Mouse (Mus musculus) testis, adult 2 months (tissue): Measurements from ENCODE around the gene Tex11. TPM values are rescaled to one million over a fixed set of nuclear protein-coding genes. Genes with fewer than 3 reads are reported as not detected.

ENCODE experiments used
- H3K27ac ChIP-seq: fragments of 200-500 bp; 2 replicates; pipeline ENCODE4 v1.5.1; 2012; ENCODE audit warnings: low read depth, low read length; ENCODE audit not compliant: control insufficient read depth, insufficient read depth
- H3K27me3 ChIP-seq: fragments of 200-500 bp; 2 replicates; pipeline ENCODE4 v1.6.1; 2012; ENCODE audit warnings: mild to moderate bottlenecking, low read length, moderate library complexity; ENCODE audit not compliant: control insufficient read depth, insufficient read depth
- H3K36me3 ChIP-seq: fragments of 200-500 bp; 2 replicates; pipeline ENCODE4 v1.6.1; 2012; ENCODE audit warnings: mild to moderate bottlenecking, low read length; ENCODE audit not compliant: control insufficient read depth, insufficient read depth
- H3K4me1 ChIP-seq: fragments of 200-500 bp; 2 replicates; pipeline ENCODE4 v1.6.1; 2012; ENCODE audit warnings: low read length; ENCODE audit not compliant: control insufficient read depth, insufficient read depth
- H3K4me3 ChIP-seq: fragments of 200-500 bp; 2 replicates; pipeline ENCODE4 v1.5.1; 2012; ENCODE audit warnings: low read depth, mild to moderate bottlenecking, low read length, moderate library complexity, mixed read lengths; ENCODE audit not compliant: control insufficient read depth
- CTCF ChIP-seq: fragments of 200-500 bp; IDR thresholded peaks from 2 replicates; pipeline ENCODE4 v1.5.1; 2012; ENCODE audit warnings: low read depth, mild to moderate bottlenecking, inconsistent platforms, low read length, moderate library complexity; ENCODE audit not compliant: control insufficient read depth, insufficient read depth, insufficient replicate concordance
- POLR2A ChIP-seq: fragments of 200-500 bp; IDR thresholded peaks from 2 replicates; pipeline ENCODE4 v1.6.1; 2012; ENCODE audit warnings: low read depth, mild to moderate bottlenecking, inconsistent platforms, low read length, moderate library complexity; ENCODE audit not compliant: control insufficient read depth
- polyA plus RNA-seq: library from polyadenylated mRNA; depleted of rRNA; stranded (reverse); fragments of >200 nt; gene quantifications from 2 replicates; pipeline ENCODE4 v1.2.3, GENCODE M21; 2012; rRNA removed

Tex11 gene
- polyA plus RNA-seq, 1 experiment: 2.0 TPM

DNA sequence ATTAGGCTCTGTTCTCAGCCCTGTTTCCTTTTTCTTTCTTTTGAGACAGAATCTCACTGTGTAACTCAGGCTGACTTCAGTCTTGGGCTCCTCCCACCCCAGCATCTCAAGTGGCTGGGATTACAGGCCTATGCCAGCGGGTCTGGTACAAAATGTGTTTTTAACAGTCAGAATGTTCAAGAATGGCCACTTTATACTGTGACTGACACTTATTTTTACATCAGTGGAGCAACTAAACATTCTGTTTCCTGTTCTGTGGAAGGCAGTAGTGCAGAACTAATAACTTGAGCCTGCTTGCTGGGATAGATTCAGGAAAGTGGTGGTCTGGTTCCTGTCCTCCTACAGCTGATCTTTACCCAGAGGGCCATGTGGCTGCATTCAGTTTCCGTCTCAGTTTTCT, 258.8 kb downstream of the Tex11 start:
- Histone ChIP-seq H3K4me1 (no peaks in the 10 kb centered on the region), H3K36me3 (no peaks in the 10 kb centered on the region), H3K27ac (no peak overlapping the region), H3K27me3 (no peaks in the 10 kb centered on the region), H3K4me3 (no peak overlapping the region)
- TF ChIP-seq CTCF: no peak
- TF ChIP-seq POLR2A: no peak

DNA sequence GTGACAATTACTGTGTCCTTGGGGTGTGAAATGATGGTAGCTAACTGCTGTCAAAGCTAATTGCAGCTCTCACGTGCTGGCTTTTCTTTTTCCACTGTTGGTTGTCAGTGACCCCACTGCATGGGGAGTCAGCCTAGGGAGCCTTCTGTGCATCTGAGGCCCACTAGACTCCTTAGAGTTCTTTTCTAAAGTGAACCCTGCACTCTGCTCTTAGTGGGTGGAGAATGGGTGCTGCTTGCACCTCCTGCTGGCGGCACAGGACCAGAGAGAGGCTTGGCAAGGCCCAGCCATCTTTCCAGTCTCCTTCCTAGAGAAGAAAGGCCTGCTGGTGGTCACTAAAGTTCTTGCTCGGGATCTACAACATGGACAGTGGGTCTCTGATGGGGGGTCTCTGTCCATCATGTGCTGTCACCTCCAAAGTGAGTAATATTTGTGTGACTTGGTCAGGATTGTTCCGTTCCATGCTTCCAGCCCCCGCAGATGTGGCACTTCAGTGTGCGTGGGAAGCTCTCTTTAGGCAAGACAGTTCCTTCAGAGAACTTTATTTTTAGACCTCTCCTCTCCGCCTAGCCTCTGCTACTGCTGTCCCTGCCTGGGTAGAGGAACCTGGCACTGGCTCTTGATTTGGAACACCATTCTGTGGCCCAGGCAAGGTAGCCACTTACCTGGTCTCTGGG, 261.5 kb downstream of the Tex11 start:
- Histone ChIP-seq H3K36me3 (no peaks in the 10 kb centered on the region), H3K27me3 (no peaks in the 10 kb centered on the region)

DNA sequence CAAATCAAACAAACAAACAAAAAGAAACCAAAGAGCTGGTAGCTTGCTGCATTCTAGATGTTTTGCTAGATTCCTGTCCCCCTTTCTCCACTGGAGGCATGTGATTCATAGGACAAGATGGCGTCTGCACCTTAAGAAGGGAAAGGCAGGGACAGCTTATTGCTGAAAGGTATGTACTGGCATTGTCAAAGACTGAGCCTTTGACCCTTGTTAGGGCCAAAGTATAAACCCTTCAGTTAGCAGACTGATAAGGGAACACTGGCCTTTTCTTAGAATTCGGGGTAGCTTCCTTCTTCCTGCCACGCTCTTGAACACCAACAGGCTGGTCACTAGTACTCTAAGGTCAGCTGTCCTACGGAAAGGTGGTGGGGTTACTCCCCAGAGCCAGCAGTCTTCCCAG, 262.1 kb downstream of the Tex11 start:
- Histone ChIP-seq H3K4me3 (no peak overlapping the region), H3K36me3 (no peaks in the 10 kb centered on the region), H3K4me1 (no peaks in the 10 kb centered on the region), H3K27me3 (no peaks in the 10 kb centered on the region), H3K27ac (no peak overlapping the region)
- no peak for TF ChIP-seq POLR2A
- no peak for TF ChIP-seq CTCF

More for the DNA sequence above, 261.5 kb downstream of the Tex11 start:
- no peaks in the 10 kb centered on the region for H3K4me1 ChIP-seq
- H3K27ac ChIP-seq: no peak overlapping the region
- H3K4me3 ChIP-seq: no peak overlapping the region
- TF ChIP-seq CTCF (no peak), POLR2A (no peak)

DNA sequence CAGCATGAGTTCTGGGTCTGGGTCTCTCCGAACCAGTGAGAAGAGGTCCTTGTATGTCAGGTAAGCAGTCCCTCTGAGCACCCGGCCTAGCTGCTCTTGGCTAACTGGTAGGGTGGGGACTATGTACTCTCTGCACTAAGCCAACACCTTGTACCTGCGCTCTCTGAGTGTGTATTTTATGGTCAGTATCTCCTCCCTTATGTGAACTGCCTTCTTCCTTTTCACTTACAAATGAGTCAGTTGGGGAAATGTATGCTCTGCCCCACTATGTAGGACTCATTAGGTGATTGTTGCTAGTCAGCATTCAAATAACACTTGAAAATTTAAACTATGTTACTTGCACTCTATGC, 262.8 kb downstream of the Tex11 start:
- Histone ChIP-seq H3K27me3 (no peaks in the 10 kb centered on the region), H3K36me3 (no peaks in the 10 kb centered on the region), H3K4me3 (no peak overlapping the region), H3K27ac (no peak overlapping the region), H3K4me1 (no peaks in the 10 kb centered on the region)
- TF ChIP-seq CTCF (no peak), POLR2A (no peak)

DNA sequence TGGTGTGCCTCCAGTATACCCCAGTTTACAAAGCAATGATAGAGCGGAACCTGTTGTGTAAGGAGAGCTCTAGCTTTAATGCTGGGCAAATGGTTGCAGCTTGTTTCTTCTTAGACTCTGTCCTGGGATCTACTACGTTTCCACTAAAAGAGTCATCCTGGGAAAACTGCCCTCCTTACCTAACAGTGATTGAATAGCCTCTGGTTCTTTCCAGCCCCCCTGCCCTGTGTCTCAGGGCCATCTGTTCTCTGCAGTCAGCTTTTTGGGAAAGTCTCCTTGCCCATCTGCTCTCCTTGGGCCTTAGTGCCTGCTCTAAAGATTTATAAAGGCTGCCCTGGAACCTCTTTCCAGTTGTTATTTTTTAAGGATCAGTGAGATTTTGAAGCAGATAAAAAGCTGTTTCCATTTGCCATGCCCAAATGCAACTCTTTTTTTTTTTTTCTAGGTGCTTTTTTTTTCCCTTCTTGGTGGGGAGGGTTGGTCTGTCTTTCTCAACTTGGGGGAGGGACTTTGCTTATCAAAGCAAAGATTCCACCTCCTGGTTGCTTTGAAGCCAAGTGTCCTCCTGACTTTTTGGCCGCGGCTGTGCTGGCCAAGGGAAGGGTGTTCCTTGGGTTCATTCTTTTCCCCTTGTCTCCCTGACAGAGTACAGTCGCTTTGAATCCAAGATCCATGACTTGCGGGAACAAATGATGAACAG, 263.3 kb downstream of the Tex11 start:
- H3K4me3 ChIP-seq: no peak overlapping the region
- no peak overlapping the region for H3K27ac ChIP-seq
- H3K27me3 ChIP-seq: no peaks in the 10 kb centered on the region
- TF ChIP-seq CTCF (no peak), POLR2A (no peak)
- no peaks in the 10 kb centered on the region for H3K4me1 ChIP-seq
- H3K36me3 ChIP-seq: no peaks in the 10 kb centered on the region

DNA sequence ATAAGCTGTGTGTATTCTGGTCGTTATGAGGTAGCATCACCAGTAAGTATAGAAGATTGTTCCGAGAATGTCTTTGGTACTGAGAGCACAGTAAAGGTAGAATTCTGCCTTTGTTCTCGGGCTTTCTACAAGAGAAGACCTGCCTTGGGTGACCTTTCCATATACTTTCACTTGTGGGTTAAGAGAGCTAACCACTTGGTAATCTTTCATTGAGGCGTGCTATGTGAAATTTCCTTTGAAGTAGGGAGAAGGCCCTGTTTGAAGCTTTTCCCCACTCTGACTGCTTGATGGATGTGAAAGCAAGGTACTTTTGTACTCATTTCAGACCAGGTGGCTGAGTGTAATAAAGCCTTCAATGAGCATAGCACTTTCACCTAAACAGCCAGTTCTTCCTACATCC, 270.1 kb downstream of the Tex11 start:
- H3K36me3 ChIP-seq: no peaks in the 10 kb centered on the region
- no peak overlapping the region for H3K27ac ChIP-seq
- no peak for TF ChIP-seq CTCF
- no peak for TF ChIP-seq POLR2A
- H3K4me1 ChIP-seq: no peaks in the 10 kb centered on the region
- no peak overlapping the region for H3K4me3 ChIP-seq
- no peaks in the 10 kb centered on the region for H3K27me3 ChIP-seq

Other genes with a start within 250 kb of the Tex11 start
- gene Slc7a3, start 26.4 kb upstream of the Tex11 start, polyA plus RNA-seq: 0.95 and 1.6 TPM in 2 replicates
- gene Snx12, start 162.9 kb upstream of the Tex11 start, polyA plus RNA-seq: 3.7 and 4.7 TPM in 2 replicates
- 7.0 and 7.3 TPM in 2 replicates for gene Foxo4, start 194.9 kb upstream of the Tex11 start, polyA plus RNA-seq
- gene Gm614, start 204.3 kb upstream of the Tex11 start, polyA plus RNA-seq: 45.9 and 68.4 TPM in 2 replicates
- gene Il2rg, start 208.6 kb upstream of the Tex11 start, polyA plus RNA-seq: 0.44 and 0.69 TPM in 2 replicates
- gene Gm20489, start 209.4 kb upstream of the Tex11 start, polyA plus RNA-seq: not detected in 2 replicates
- 40.2 and 47.1 TPM in 2 replicates for gene Med12, start 214.4 kb upstream of the Tex11 start, polyA plus RNA-seq
- 0.22 and 0.31 TPM in 2 replicates for gene Nlgn3, start 239.5 kb upstream of the Tex11 start, polyA plus RNA-seq